Mouse (Mus musculus) limb, embryonic 14.5 days (tissue): ENCODE data around the gene Polm. TPM values are rescaled to one million over a fixed set of nuclear protein-coding genes. Genes with fewer than 3 reads are reported as not detected.

ENCODE experiments used
- ATAC-seq: fragments of 200-750 bp; cut with Nextera tagmentation; 2 replicates; pipeline ENCODE4 v1.8.0; 2017; ENCODE audit warnings: low read depth, moderate number of reproducible peaks, moderate TSS enrichment; ENCODE audit not compliant: low FRiP score
- DNase-seq: peaks from one replicate; pipeline ENCODE4 v3.0.0-alpha.2; 2015; ENCODE audit warnings: low spot score
- H3K27ac ChIP-seq: fragments of 300-500 bp; sonication (generic); replicated peaks from 2 replicates; pipeline ENCODE4 v1.5.1; 2014; ENCODE audit warnings: low read depth, mild to moderate bottlenecking, low read length, moderate library complexity, mixed read lengths
- H3K27me3 ChIP-seq: fragments of 300-500 bp; sonication (generic); 2 replicates; pipeline ENCODE4 v1.6.1; 2014; ENCODE audit warnings: low read length, mixed read lengths; ENCODE audit not compliant: control insufficient read depth, insufficient read depth
- H3K36me3 ChIP-seq: fragments of 300-500 bp; sonication (generic); 2 replicates; pipeline ENCODE4 v1.6.1; 2014; ENCODE audit warnings: mild to moderate bottlenecking, low read length, moderate library complexity, mixed read lengths; ENCODE audit not compliant: control insufficient read depth, insufficient read depth
- H3K4me1 ChIP-seq: fragments of 300-500 bp; sonication (generic); 2 replicates; pipeline ENCODE4 v1.6.1; 2014; ENCODE audit warnings: antibody characterized with exemption, low read length, mixed read lengths; ENCODE audit not compliant: control insufficient read depth, insufficient read depth
- H3K4me2 ChIP-seq: fragments of 300-500 bp; sonication (generic); replicated peaks from 2 replicates; pipeline ENCODE4 v1.6.1; 2014; ENCODE audit warnings: low read depth, mild to moderate bottlenecking, low read length, moderate library complexity; ENCODE audit not compliant: severe bottlenecking
- H3K4me3 ChIP-seq: fragments of 300-500 bp; sonication (generic); replicated peaks from 2 replicates; pipeline ENCODE4 v1.5.1; 2014; ENCODE audit warnings: low read length
- H3K9ac ChIP-seq: fragments of 300-500 bp; sonication (generic); 2 replicates; pipeline ENCODE4 v1.6.1; 2014; ENCODE audit warnings: mild to moderate bottlenecking, low read depth, low read length, moderate library complexity; ENCODE audit not compliant: severe bottlenecking
- H3K9me3 ChIP-seq: fragments of 300-500 bp; sonication (generic); 2 replicates; pipeline ENCODE4 v1.6.1; 2016; ENCODE audit warnings: low read length; ENCODE audit not compliant: control insufficient read depth
- POLR2A ChIP-seq: fragments of 200-500 bp; IDR thresholded peaks from 2 replicates; pipeline ENCODE4 v1.8.0; 2012; ENCODE audit warnings: inconsistent platforms, mild to moderate bottlenecking, moderate library complexity, borderline replicate concordance; ENCODE audit not compliant: insufficient read depth, insufficient read length; ENCODE audit errors: extremely low read depth
- whole genome bisulfite sequencing: fragments of 180-500 bp; shearing (Covaris S2); extraction: QIAGEN DNeasy Blood & Tissue Kit; methylation state at CpG from one replicate; pipeline ENCODE4 v1.1.7; 2014; 5-methylcytosine and 5-hydroxymethylcytosine counted together
- polyA plus RNA-seq, 2 experiments: library from polyadenylated mRNA; depleted of rRNA in 1 of 2; stranded (reverse) in 1 of 2; unstranded in 1 of 2; fragments of >200 nt; fragmentation: Nextera tagmentation in 1 of 2; extraction: Ambion mirVana in 1 of 2; gene quantifications; 2 replicates each; pipeline versions ENCODE4 v1.2.1 to v1.2.3; 2012 to 2014

The Polm gene
- polyA plus RNA-seq, 2 experiments = 11.1 to 29.5 TPM

DNA sequence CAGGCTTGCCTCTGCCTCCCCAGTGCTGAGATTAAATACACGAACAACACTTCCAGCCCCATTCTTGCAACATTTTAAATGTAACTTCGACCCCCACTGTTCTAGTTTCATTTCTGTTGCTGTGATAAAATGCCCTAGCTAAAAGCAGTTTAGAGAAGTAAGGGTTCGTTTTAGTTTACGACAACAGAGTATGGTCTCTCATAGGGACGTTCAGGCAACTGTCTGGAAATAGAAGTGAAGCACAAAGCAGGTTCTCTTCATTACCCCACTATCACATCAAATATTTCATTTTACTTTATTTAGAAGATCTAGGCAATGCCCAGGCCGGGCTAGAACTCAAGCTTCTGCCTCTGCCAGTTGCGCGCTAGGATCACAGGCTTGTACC is 50.2 kb downstream of the Polm start:
- Histone ChIP-seq H3K9ac (peak overlapping the region; percentile 82), H3K4me1 (peaks cover 18% of the 10 kb centered on the region), H3K27me3 (no peaks in the 10 kb centered on the region), H3K9me3 (no peaks in the 10 kb centered on the region), H3K27ac (peak overlapping the region; percentile 89), H3K4me3 (peak overlapping the region; percentile 86), H3K4me2 (peak overlapping the region; percentile 93), H3K36me3 (peaks cover 15% of the 10 kb centered on the region)
- TF ChIP-seq POLR2A = no peak
- DNase-seq (no peak), ATAC-seq (no peak)
- 36% methylated on average over 8 of the region's 8 CpGs for WGBS

DNA sequence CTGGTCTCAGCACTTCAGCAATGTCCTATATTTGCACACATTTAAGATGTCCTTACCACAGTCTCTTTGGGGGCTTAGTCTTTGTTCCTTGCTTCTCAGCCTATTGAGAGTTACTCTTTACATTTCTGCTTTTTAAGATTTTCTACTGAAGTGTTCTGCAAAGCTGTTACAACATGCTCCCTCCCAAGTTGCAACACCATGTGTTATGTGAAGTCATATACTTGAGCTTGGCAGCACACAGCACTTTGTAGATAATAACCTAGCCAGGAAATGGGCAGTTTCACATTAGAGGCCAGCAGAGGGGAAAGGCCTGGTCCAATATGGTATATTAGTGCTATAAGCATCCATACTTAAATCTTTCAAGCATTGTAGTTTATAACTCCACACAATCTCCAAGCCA is 52.1 kb downstream of the Polm start:
- Histone ChIP-seq H3K9ac (no peak overlapping the region), H3K4me2 (no peak overlapping the region), H3K9me3 (no peaks in the 10 kb centered on the region), H3K36me3 (0 out of 2 replicates have a peak, but pooled peaks cover under 1% of the 10 kb centered on the region), H3K27me3 (no peaks in the 10 kb centered on the region), H3K27ac (no peak overlapping the region), H3K4me3 (no peak overlapping the region), H3K4me1 (peaks cover 18% of the 10 kb centered on the region)
- no peak for TF ChIP-seq POLR2A
- ATAC-seq = no peak
- DNase-seq = no peak

DNA sequence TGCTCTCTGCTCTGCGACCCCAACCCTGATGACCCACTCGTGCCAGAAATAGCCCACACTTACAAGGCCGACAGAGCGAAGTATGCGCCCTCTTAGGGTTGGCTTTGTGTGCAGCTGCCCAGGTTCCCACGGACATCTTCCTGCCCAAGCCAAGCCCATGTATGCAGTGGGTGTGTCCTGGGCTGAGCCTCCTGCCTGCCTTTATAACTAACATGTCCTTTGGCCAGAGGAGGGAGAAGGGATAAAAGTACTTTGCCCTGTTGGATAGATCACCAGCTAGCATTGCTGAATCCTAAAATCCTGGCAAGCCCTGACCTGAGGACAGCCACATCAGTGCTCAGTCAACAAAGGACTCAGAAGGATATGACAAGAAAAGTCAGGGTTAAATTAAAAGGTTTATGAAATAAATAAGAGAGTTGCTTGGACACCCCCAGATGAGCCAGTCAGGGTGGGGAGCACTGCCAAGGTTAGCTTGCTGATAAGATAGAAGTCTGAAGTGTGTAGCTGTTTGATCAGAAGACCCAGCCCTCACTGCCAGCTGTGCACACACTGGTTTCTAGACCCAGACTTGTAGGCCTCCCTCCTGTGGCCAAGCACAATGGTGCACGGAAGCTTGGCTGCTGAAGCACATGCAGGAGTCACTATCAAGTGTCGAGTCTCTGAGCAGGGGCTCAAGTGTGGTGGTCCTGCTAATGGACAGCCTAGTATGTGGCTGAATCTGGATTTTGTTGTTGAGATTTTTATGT is 55.4 kb downstream of the Polm start:
- Histone ChIP-seq H3K4me2 (no peak overlapping the region), H3K9me3 (no peaks in the 10 kb centered on the region), H3K27me3 (no peaks in the 10 kb centered on the region), H3K27ac (no peak overlapping the region), H3K9ac (no peak overlapping the region), H3K4me1 (0 out of 2 replicates have a peak, but pooled peaks cover 1% of the 10 kb centered on the region), H3K4me3 (no peak overlapping the region), H3K36me3 (peaks cover 5% of the 10 kb centered on the region; the same call in 1 of the 2 replicates)
- WGBS = 66% methylated on average over 7 of the region's 8 CpGs
- DNase-seq (no peak), ATAC-seq (no peak)
- TF ChIP-seq POLR2A = no peak

DNA sequence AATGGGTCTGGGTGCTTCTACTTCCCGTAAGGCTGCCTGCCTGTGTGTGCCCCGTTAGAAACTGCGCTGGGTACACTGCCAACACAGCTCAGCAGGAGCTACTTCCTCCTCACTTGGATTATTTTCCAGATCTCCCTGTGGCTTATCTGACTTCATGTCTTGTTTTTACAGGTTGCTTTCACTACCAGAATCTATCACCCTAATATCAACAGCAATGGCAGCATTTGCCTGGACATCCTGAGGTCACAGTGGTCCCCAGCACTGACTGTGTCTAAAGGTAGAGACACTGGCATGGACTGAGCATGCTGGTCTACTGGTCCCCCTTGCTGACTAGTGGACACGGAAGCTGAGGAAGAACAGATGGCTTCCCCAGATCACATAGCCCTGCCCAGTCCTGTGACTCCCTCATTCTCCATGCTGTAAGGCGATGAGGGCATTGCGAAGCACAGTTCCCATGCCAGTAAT is 57.7 kb downstream of the Polm start:
- Histone ChIP-seq H3K9ac (no peak overlapping the region), H3K4me3 (no peak overlapping the region), H3K4me2 (no peak overlapping the region), H3K36me3 (peaks cover 5% of the 10 kb centered on the region; the same call in 1 of the 2 replicates), H3K9me3 (no peaks in the 10 kb centered on the region), H3K27me3 (no peaks in the 10 kb centered on the region), H3K27ac (no peak overlapping the region), H3K4me1 (no peaks in the 10 kb centered on the region)
- ATAC-seq (no peak), DNase-seq (no peak)
- no peak for TF ChIP-seq POLR2A
- WGBS = 90% methylated on average over 6 of the region's 6 CpGs

DNA sequence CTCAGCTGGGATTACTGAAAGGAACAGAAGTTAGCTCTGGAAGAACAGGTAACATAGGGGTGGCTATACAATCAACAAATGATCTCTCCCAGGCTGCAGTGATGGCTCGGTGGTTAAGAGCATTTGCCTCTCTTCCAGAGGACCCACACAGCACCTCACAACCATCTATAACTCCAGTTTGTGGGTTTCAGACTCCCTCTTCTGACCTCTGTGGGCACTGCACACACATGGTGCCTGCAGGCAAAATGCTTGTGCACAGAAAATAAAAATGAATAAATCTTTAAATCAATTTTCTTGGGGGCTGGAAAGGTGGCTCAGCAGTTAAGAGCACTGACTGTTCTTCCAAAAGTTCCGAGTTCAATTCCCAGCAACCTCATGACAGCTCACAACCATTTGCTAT is 59.3 kb downstream of the Polm start:
- H3K27me3 ChIP-seq = no peaks in the 10 kb centered on the region
- DNase-seq = no peak
- no peak overlapping the region for H3K4me3 ChIP-seq
- H3K36me3 ChIP-seq = peaks cover 5% of the 10 kb centered on the region; the same call in 1 of the 2 replicates
- ATAC-seq = no peak
- H3K9ac ChIP-seq = no peak overlapping the region
- no peaks in the 10 kb centered on the region for H3K9me3 ChIP-seq
- H3K4me2 ChIP-seq = no peak overlapping the region
- H3K4me1 ChIP-seq = no peaks in the 10 kb centered on the region
- H3K27ac ChIP-seq = no peak overlapping the region
- 67% methylated on average over 2 of the region's 2 CpGs for WGBS
- no peak for TF ChIP-seq POLR2A

Other genes starting within 250 kb of the Polm start
- gene Mrps24, start 122.3 kb downstream of the Polm start, polyA plus RNA-seq (2012; rRNA removed) = 124 and 135 TPM in 2 replicates
- 197 and 219 TPM in 2 replicates for gene Mrps24, start 122.3 kb downstream of the Polm start, polyA plus RNA-seq (2014; fragmentation: Nextera tagmentation; extraction: Ambion mirVana)
- gene Urgcp, start 75.6 kb downstream of the Polm start, polyA plus RNA-seq (2012; rRNA removed) = 17.1 and 21.5 TPM in 2 replicates
- gene Urgcp, start 75.6 kb downstream of the Polm start, polyA plus RNA-seq (2014; fragmentation: Nextera tagmentation; extraction: Ambion mirVana) = 21.7 and 23.4 TPM in 2 replicates
- gene Dbnl, start 49.5 kb downstream of the Polm start, polyA plus RNA-seq (2012; rRNA removed) = 85.4 and 89.9 TPM in 2 replicates
- gene Dbnl, start 49.5 kb downstream of the Polm start, polyA plus RNA-seq (2014; fragmentation: Nextera tagmentation; extraction: Ambion mirVana) = 107 and 119 TPM in 2 replicates
- gene Pgam2, start 34.3 kb downstream of the Polm start, polyA plus RNA-seq (2012; rRNA removed) = 46.8 and 55.3 TPM in 2 replicates
- 64.4 and 88.3 TPM in 2 replicates for gene Pgam2, start 34.3 kb downstream of the Polm start, polyA plus RNA-seq (2014; fragmentation: Nextera tagmentation; extraction: Ambion mirVana)
- 60.6 and 70.9 TPM in 2 replicates for gene Aebp1, start 23.9 kb upstream of the Polm start, polyA plus RNA-seq (2012; rRNA removed)
- 51.7 and 53.7 TPM in 2 replicates for gene Aebp1, start 23.9 kb upstream of the Polm start, polyA plus RNA-seq (2014; fragmentation: Nextera tagmentation; extraction: Ambion mirVana)
- 158 and 206 TPM in 2 replicates for gene Pold2, start 40.3 kb upstream of the Polm start, polyA plus RNA-seq (2012; rRNA removed)
- 95.7 and 95.8 TPM in 2 replicates for gene Pold2, start 40.3 kb upstream of the Polm start, polyA plus RNA-seq (2014; fragmentation: Nextera tagmentation; extraction: Ambion mirVana)
- gene Myl7, start 60.8 kb upstream of the Polm start, polyA plus RNA-seq (2012; rRNA removed) = 0.19 and 0.36 TPM in 2 replicates
- gene Myl7, start 60.8 kb upstream of the Polm start, polyA plus RNA-seq (2014; fragmentation: Nextera tagmentation; extraction: Ambion mirVana) = 0.92 and 1.00 TPM in 2 replicates
- 0.83 and 1.7 TPM in 2 replicates for gene Gck, start 112.1 kb upstream of the Polm start, polyA plus RNA-seq (2012; rRNA removed)
- gene Gck, start 112.1 kb upstream of the Polm start, polyA plus RNA-seq (2014; fragmentation: Nextera tagmentation; extraction: Ambion mirVana) = 0.74 and 2.6 TPM in 2 replicates
- 79.0 and 81.0 TPM in 2 replicates for gene Ykt6, start 117.7 kb upstream of the Polm start, polyA plus RNA-seq (2012; rRNA removed)
- 33.2 and 34.8 TPM in 2 replicates for gene Ykt6, start 117.7 kb upstream of the Polm start, polyA plus RNA-seq (2014; fragmentation: Nextera tagmentation; extraction: Ambion mirVana)
- 3.1 and 3.5 TPM in 2 replicates for gene Camk2b, start 228.3 kb upstream of the Polm start, polyA plus RNA-seq (2012; rRNA removed)
- 1.5 TPM in 2 replicates for gene Camk2b, start 228.3 kb upstream of the Polm start, polyA plus RNA-seq (2014; fragmentation: Nextera tagmentation; extraction: Ambion mirVana)